Mouse (Mus musculus): ENCODE data around the gene Llgl2.

- TF ChIP-seq CTCF (IDR thresholded peaks at IDR 0.05), result no peak
- TF ChIP-seq POLR2A (IDR thresholded peaks at IDR 0.05; ENCODE audit: insufficient read depth, low read depth, low read length), result no peak
These were observed 2.8 kb upstream of the Llgl2 start for GRCm38 (mm10) chr11:115821001-115821400.
